Mouse (Mus musculus) lung, embryonic 14.5 days (tissue): ENCODE data around the gene Htra2. TPM values are rescaled to one million over a fixed set of nuclear protein-coding genes. Genes with fewer than 3 reads are reported as not detected.

Source experiments
- ATAC-seq: fragments of 200-750 bp; cut with Nextera tagmentation; 2 replicates; pipeline ENCODE4 v1.8.0; 2017; ENCODE audit warnings: mild to moderate bottlenecking, moderate TSS enrichment, moderate library complexity; ENCODE audit not compliant: insufficient read depth
- DNase-seq: peaks from one replicate; pipeline ENCODE4 v3.0.0-alpha.2; 2015
- H3K27ac ChIP-seq: fragments of 300-500 bp; sonication (generic); 2 replicates; pipeline ENCODE4 v1.5.1; 2014; ENCODE audit warnings: low read depth, mild to moderate bottlenecking, moderate library complexity
- H3K27me3 ChIP-seq: fragments of 300-500 bp; sonication (generic); 2 replicates; pipeline ENCODE4 v1.6.1; 2014; ENCODE audit warnings: low read length, control low read depth; ENCODE audit not compliant: insufficient read depth
- H3K36me3 ChIP-seq: fragments of 300-500 bp; sonication (generic); 2 replicates; pipeline ENCODE4 v1.6.1; 2014; ENCODE audit warnings: control low read depth; ENCODE audit not compliant: insufficient read depth
- H3K4me1 ChIP-seq: fragments of 300-500 bp; sonication (generic); 2 replicates; pipeline ENCODE4 v1.6.1; 2014; ENCODE audit warnings: antibody characterized with exemption, control low read depth; ENCODE audit not compliant: insufficient read depth
- H3K4me2 ChIP-seq: fragments of 300-500 bp; sonication (generic); 2 replicates; pipeline ENCODE4 v1.6.1; 2014; ENCODE audit warnings: mild to moderate bottlenecking
- H3K4me3 ChIP-seq: fragments of 300-500 bp; sonication (generic); 2 replicates; pipeline ENCODE4 v1.5.1; 2014; ENCODE audit warnings: low read depth, low read length
- H3K9ac ChIP-seq: fragments of 300-500 bp; sonication (generic); 2 replicates; pipeline ENCODE4 v1.6.1; 2014
- H3K9me3 ChIP-seq: fragments of 300-500 bp; sonication (generic); 2 replicates; pipeline ENCODE4 v1.6.1; 2016; ENCODE audit warnings: low read depth, low read length, control low read depth
- CTCF ChIP-seq: IDR thresholded peaks from 2 replicates; pipeline ENCODE4 v1.5.1; 2016; ENCODE audit warnings: antibody characterized with exemption, low read depth
- WGBS: fragments of 180-500 bp; shearing (Covaris S2); extraction: QIAGEN DNeasy Blood & Tissue Kit; methylation state at CpG from one replicate; pipeline ENCODE4 v1.1.7; 2014; 5-methylcytosine and 5-hydroxymethylcytosine counted together
- polyA plus RNA-seq: library from polyadenylated mRNA; unstranded; fragments of >200 nt; fragmentation: Nextera tagmentation; extraction: Ambion mirVana; gene quantifications from 2 replicates; pipeline ENCODE4 v1.2.1, GENCODE M21; 2014

The Htra2 gene
- polyA plus RNA-seq, 1 experiment from 2014 or later: 44.0 TPM

DNA sequence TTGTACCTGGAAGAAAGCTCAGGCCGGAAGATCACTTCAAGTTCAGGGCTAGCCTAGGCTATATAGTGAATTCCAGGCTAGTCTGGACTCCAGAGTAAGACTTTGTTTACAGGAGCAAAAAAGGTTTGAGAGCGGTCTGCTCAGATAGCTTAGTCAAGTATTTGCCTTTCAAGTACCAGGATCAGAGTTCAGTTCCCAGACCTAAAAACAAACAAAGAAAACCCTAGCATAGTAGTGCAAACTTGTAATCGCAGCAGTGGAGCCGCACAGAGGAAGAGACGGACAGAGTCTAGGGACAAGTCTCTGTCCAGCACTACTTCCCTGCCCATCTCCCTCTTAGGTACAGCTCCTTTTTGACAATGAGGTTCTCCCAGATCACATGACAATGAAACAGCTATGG lies 25.1 kb upstream of the Htra2 start:
- peaks cover 26% of the 10 kb centered on the region for H3K36me3 ChIP-seq
- H3K27me3 ChIP-seq: peaks cover 49% of the 10 kb centered on the region
- no peaks in the 10 kb centered on the region for H3K9me3 ChIP-seq
- ATAC-seq (no peak), DNase-seq (no peak)
- no peak for TF ChIP-seq CTCF
- H3K9ac ChIP-seq: no peak overlapping the region
- WGBS: 81% methylated on average over 5 of the region's 5 CpGs
- no peak overlapping the region for H3K4me2 ChIP-seq
- peaks cover 5% of the 10 kb centered on the region; the same call in 1 of the 2 replicates for H3K4me1 ChIP-seq
- H3K27ac ChIP-seq: no peak overlapping the region
- H3K4me3 ChIP-seq: no peak overlapping the region

DNA sequence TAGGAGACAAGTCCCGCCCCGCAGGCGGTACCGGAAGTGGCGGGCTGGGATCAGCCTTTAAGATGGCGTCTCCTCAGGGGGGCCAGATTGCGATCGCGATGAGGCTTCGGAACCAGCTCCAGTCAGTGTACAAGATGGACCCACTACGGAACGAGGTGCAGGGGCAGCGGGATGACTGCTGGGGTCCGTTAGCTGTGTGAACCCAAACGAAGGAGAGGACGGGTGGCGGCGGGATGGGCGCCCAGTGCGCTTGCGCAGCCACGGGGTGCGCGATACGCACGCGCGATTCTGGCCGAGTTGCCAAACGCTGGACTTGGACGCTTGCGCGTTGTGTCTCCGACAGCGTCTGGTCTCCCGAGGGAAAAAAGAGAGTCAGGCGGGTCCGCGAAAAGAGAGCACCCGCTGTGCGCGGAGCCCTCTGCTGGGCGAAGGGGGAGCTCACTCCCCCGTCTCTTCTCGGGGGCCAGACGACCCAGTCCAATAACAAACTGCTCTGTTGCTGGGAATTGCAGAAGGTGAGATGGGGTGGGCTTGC lies 23.3 kb upstream of the Htra2 start:
- peak overlapping the region; percentile 68 for H3K27ac ChIP-seq
- ATAC-seq (peak; percentile 92), DNase-seq (peak; percentile 99)
- H3K4me3 ChIP-seq: peak overlapping the region; percentile 78
- H3K36me3 ChIP-seq: peaks cover 26% of the 10 kb centered on the region
- peaks cover 48% of the 10 kb centered on the region for H3K27me3 ChIP-seq
- WGBS: under 1% methylated on average over 46 of the region's 46 CpGs
- peak overlapping the region; percentile 98 for H3K4me2 ChIP-seq
- TF ChIP-seq CTCF: peak; percentile 71
- peak overlapping the region; percentile 70 for H3K9ac ChIP-seq
- no peaks in the 10 kb centered on the region for H3K9me3 ChIP-seq
- H3K4me1 ChIP-seq: peaks cover 5% of the 10 kb centered on the region; the same call in 1 of the 2 replicates

DNA sequence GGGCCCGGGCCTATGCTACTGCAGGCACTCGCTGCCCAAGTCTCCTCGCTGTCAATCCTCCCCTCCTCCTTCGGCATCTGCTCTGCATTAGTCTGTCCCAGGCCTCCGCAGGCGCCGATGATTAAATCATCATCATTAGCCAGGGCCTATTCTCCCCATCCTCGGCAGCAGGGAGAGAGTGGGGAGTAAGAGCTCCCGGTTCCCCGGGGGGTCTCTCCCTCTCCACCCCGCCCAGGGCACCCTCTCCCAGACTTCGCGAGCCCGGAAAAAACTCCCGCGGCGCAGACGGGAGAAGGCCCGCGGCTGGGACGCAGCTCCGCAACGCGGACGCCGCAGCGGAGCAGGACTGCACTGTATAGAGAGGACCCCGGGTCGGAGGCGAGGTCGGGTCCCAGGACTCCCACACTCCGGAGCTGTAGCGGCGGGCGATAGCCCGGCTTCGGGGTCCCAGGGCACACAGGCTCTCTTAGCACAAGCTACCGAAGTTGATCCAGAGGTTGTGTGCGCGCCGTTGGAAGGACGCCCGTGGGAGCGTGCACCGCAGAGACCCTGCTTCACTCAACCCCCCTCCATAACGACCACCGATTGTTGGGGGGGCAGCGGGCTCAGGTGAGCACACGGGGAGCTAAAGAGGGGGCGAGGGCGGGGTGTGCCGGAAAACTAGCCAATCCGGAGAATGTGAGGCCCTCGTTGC lies 22.7 kb upstream of the Htra2 start, which contains the start of gene Pcgf1:
Gene Pcgf1 (plus strand): TSS at position 240 of the 694 bp plus-strand sequence.
- Histone ChIP-seq H3K9ac (peak within 1 kb of the TSS; percentile 70), H3K4me2 (peak within 1 kb of the TSS; percentile 98), H3K9me3 (no peaks in the 10 kb centered on the region), H3K27me3 (peaks cover 43% of the 10 kb centered on the region), H3K4me1 (peaks cover 5% of the 10 kb centered on the region; the same call in 1 of the 2 replicates), H3K4me3 (peak within 1 kb of the TSS; percentile 78), H3K36me3 (peaks cover 25% of the 10 kb centered on the region), H3K27ac (peak within 1 kb of the TSS; percentile 68)
- no peak for TF ChIP-seq CTCF
- ATAC-seq: peak; percentile 78
- DNase-seq: peak; percentile 25
- under 1% methylated on average over 54 of the region's 54 CpGs for WGBS

DNA sequence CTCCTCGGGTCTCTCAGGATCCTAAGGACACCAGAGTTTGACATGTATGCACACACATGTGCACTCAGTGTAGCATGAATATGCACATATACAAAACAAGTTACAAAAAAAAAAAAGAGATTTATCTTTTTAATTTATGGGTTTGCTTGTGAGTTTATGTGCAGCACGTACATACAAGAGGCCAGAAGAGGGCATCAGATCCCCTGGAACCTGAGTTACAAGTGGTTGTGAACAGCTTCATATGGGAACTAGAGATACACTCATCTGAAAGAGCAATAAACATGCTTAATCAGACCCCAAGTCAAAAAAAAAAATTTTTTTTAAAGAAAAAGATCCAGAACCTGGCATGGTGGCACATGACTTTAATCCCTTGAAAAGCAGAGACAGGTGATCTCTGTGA lies 19.9 kb upstream of the Htra2 start:
- Histone ChIP-seq H3K9ac (no peak overlapping the region), H3K4me1 (peaks cover 5% of the 10 kb centered on the region; the same call in 1 of the 2 replicates), H3K9me3 (no peaks in the 10 kb centered on the region), H3K4me2 (no peak overlapping the region), H3K27ac (no peak overlapping the region), H3K4me3 (no peak overlapping the region), H3K27me3 (peaks cover 67% of the 10 kb centered on the region), H3K36me3 (peaks cover 2% of the 10 kb centered on the region)
- DNase-seq (no peak), ATAC-seq (no peak)
- 5% methylated on average over 2 of the region's 2 CpGs for WGBS
- 0 out of 2 replicates have a peak, but pooled peaks have one; percentile 8 for TF ChIP-seq CTCF

DNA sequence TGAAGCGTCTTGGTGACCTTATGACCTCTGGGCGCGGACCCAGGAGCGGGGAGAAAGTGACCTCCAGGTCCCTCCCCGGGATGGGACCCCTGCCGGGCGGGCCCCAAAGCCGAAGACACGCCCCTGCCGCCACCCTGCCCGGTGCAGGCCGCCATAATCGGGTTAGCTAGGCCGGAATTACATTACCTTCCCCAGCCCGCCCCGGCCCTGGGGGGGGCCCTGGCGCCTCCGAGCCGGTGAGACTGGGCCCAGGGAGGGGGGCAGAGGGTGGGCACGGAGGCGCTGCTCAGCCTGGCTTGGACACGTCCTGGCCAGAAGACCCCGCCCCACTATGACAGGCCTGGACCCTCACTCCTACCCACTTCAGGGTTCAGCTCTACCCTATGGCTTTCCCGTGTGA lies 16.1 kb upstream of the Htra2 start:
- H3K27ac ChIP-seq: no peak overlapping the region
- no peak for DNase-seq
- H3K27me3 ChIP-seq: peaks cover 94% of the 10 kb centered on the region

DNA sequence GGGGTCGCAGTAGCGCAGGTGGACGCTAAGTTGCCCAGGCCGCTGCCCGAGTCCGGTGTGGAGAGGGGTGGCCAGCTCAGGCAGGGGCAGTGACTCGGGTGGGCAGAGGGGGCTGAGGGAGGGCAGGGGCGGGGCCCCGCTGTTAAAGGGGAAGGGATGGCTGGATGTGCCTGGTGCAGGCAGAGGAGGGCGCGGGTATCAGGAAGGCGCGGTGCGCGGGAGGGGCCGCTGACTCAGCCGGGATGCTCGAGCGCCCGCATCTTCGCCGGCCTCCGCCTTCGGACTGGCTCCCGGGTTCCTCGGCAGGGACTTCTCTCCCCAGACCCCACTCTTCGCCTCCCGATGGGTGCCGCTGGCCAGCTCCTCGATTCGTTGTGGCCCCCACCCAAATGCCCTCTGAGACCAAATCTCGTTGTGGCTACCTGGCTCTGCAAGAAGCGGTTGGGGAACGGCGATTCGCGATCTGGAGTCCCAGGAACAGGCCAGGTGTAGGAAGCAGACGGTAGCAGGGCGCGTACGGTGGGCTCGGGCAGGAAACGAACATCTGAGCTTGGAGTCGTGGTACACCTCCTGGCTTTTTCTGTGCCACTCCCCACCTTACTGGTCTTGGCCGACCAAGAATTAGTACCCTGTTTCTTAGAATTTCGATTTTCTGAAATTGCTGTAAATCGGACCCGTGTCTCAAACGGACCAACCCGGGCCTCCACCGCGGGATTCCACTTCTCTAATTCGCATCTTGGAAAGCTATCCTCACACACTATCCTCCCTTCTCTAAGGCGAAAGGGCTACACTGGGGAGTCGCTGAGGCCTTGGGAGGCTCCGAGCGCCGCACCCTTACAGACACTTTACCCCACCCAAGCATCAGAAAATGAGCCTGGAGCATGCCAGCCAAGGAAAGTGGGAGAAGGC lies 15.5 kb upstream of the Htra2 start:
- H3K9ac ChIP-seq: no peak overlapping the region
- peaks cover 94% of the 10 kb centered on the region for H3K27me3 ChIP-seq
- 2% methylated on average over 55 of the region's 58 CpGs for WGBS
- no peak overlapping the region for H3K27ac ChIP-seq
- ATAC-seq (0 out of 2 replicates have a peak, but pooled peaks have one; percentile 7), DNase-seq (peak; percentile 31)
- peak overlapping the region; percentile 36 for H3K4me2 ChIP-seq
- peak overlapping the region; percentile 17; the same call in 1 of the 2 replicates for H3K4me3 ChIP-seq
- H3K36me3 ChIP-seq: no peaks in the 10 kb centered on the region
- no peaks in the 10 kb centered on the region for H3K9me3 ChIP-seq
- no peak for TF ChIP-seq CTCF
- no peaks in the 10 kb centered on the region for H3K4me1 ChIP-seq

More for the DNA sequence above, 16.1 kb upstream of the Htra2 start:
- TF ChIP-seq CTCF: no peak
- ATAC-seq: peak; percentile 47; the same call in 1 of the 2 replicates
- Histone ChIP-seq H3K36me3 (no peaks in the 10 kb centered on the region), H3K9me3 (no peaks in the 10 kb centered on the region), H3K4me1 (no peaks in the 10 kb centered on the region), H3K9ac (no peak overlapping the region), H3K4me2 (peak overlapping the region; percentile 20; the same call in 1 of the 2 replicates), H3K4me3 (peak overlapping the region; percentile 15; the same call in 1 of the 2 replicates)
- 1% methylated on average over 24 of the region's 24 CpGs for WGBS

DNA sequence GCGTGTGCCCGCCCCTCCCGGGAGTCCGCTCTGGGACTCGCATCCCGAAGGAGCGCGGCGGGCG lies 15.0 kb upstream of the Htra2 start, which contains the start of gene Tlx2:
Gene Tlx2 (minus strand): TSS at position 47 of the 64 bp plus-strand sequence.
- DNase-seq (no peak), ATAC-seq (0 out of 2 replicates have a peak, but pooled peaks have one; percentile 2)
- Histone ChIP-seq H3K9ac (no peak within 1 kb of the TSS), H3K4me3 (peak within 1 kb of the TSS; percentile 27; the same call in 1 of the 2 replicates), H3K36me3 (no peaks in the 10 kb centered on the region), H3K27ac (no peak within 1 kb of the TSS), H3K4me2 (peak within 1 kb of the TSS; percentile 50), H3K4me1 (no peaks in the 10 kb centered on the region), H3K9me3 (no peaks in the 10 kb centered on the region), H3K27me3 (peaks cover 95% of the 10 kb centered on the region)
- TF ChIP-seq CTCF: no peak
- WGBS: 4% methylated on average over 10 of the region's 10 CpGs
